Mouse (Mus musculus): ENCODE data around the gene Gm10358. TPM values are rescaled to one million over a fixed set of nuclear protein-coding genes. Genes with fewer than 3 reads are reported as not detected.
"Not testable (repeated sequence)": the region's sequence is repeated elsewhere in the genome, so short reads cannot be mapped to it uniquely, and the experiment has no call there.

The Gm10358 gene
- not detected in 2 replicates for polyA plus RNA-seq (2014; fragmentation: Nextera tagmentation; extraction: Ambion mirVana)

DNA sequence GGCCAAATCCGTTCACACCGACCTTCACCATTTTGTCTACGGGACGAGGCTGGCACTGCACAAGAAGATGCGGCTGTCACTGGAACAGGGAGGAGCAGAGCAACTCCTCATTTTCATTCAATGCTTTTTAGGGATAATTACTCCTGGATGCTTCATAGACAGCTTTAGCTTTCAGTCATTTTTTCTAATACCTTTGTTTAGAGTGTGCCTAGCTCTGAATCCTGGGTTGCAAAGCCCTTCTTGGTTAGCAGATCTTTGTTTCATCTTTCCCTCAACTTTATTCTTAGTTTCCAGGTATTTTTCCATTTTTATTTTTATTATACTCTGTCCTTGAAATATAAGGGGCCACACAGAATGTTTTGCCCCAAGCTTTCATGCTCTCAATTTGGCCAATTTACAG lies at the start of gene Gm10358:
Gene Gm10358 (minus strand): TSS at position 101 of the 400 bp plus-strand sequence.
- Histone ChIP-seq H3K36me3 (ENCODE audit: control insufficient read depth, insufficient read depth, low read length) (no peaks in the 10 kb centered on the region), H3K4me3 (ENCODE audit: low read depth, low read length) (no peak within 1 kb of the TSS), H3K9me3 (ENCODE audit: control insufficient read depth, low read length) (no peaks in the 10 kb centered on the region), H3K4me2 (no peak within 1 kb of the TSS), H3K9ac (ENCODE audit: low read depth, low read length) (no peak within 1 kb of the TSS), H3K4me1 (replicated peaks; ENCODE audit: control insufficient read depth, insufficient read depth, low read length) (no peaks in the 10 kb centered on the region), H3K27me3 (replicated peaks; ENCODE audit: control insufficient read depth, insufficient read depth, low read length) (no peaks in the 10 kb centered on the region), H3K27ac (ENCODE audit: low read depth, low read length) (no peak within 1 kb of the TSS)
- WGBS, result 91% methylated on average over 5 of the region's 5 CpGs
- DNase-seq (ENCODE audit: low spot score) (no peak), ATAC-seq (replicated peaks; ENCODE audit: low FRiP score) (no peak)

DNA sequence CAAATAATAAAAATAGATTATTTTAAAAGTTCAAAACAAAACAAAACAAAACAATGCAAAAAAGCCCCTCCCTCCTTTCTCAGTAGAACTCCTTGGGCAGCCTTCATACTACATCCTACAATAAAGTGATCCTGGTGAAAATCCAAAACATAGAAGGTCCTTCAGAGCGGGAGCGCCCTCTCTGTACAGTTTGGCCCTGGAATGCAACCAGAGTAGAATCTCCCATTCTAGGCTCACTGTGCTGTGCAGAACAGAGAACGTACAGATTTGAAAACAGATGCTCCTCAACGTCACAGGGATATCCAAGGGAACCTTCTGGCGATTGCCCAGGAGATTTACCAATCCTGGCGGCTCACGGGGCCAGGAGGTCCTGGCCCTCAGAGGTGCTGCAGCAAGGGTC lies 42.0 kb upstream of the Gm10358 start, which contains the start of gene Iqcm:
Gene Iqcm (plus strand): TSS at position 301 of the 400 bp plus-strand sequence.
- 86% methylated on average over 7 of the region's 7 CpGs for WGBS
- H3K27ac ChIP-seq (ENCODE audit: low read depth, low read length), result no peak within 1 kb of the TSS

DNA sequence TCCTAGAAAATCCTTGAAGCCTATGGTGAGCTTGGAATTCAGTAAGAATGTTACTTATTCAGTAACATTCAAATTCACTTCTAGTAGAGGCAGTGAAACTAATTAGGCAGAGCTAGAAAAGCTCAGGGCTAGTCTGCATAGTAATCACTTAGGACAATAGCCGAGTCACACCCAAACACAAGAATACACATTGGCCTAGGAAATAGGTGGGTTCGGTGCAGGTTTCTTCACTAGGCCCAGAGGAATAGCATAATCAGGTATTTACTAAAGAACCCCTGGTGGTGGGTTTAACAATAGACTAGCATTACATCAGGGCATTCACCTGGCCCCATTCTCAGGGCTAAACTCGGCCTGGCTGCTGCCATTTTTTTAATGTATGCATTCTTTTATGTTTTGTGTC lies 9.3 kb upstream of the Gm10358 start:
- H3K9me3 ChIP-seq (ENCODE audit: control insufficient read depth, low read length); H3K4me1 ChIP-seq (replicated peaks; ENCODE audit: control insufficient read depth, insufficient read depth, low read length); H3K36me3 ChIP-seq (ENCODE audit: control insufficient read depth, insufficient read depth, low read length); H3K9ac ChIP-seq (ENCODE audit: low read depth, low read length); H3K27me3 ChIP-seq (replicated peaks; ENCODE audit: control insufficient read depth, insufficient read depth, low read length); H3K4me3 ChIP-seq (ENCODE audit: low read depth, low read length); ATAC-seq (replicated peaks; ENCODE audit: low FRiP score); H3K27ac ChIP-seq (ENCODE audit: low read depth, low read length); H3K4me2 ChIP-seq; DNase-seq (ENCODE audit: low spot score): not testable (repeated sequence)
- 80% methylated on average over 3 of the region's 3 CpGs for WGBS

More for the DNA sequence above, 42.0 kb upstream of the Gm10358 start, which contains the start of gene Iqcm:
- Histone ChIP-seq H3K27me3 (replicated peaks; ENCODE audit: control insufficient read depth, insufficient read depth, low read length) (no peaks in the 10 kb centered on the region), H3K9me3 (ENCODE audit: control insufficient read depth, low read length) (no peaks in the 10 kb centered on the region), H3K36me3 (ENCODE audit: control insufficient read depth, insufficient read depth, low read length) (no peaks in the 10 kb centered on the region), H3K4me2 (no peak within 1 kb of the TSS), H3K4me3 (ENCODE audit: low read depth, low read length) (no peak within 1 kb of the TSS), H3K4me1 (replicated peaks; ENCODE audit: control insufficient read depth, insufficient read depth, low read length) (no peaks in the 10 kb centered on the region), H3K9ac (ENCODE audit: low read depth, low read length) (no peak within 1 kb of the TSS)
- ATAC-seq (replicated peaks; ENCODE audit: low FRiP score), result no peak
- no peak for DNase-seq (ENCODE audit: low spot score)

DNA sequence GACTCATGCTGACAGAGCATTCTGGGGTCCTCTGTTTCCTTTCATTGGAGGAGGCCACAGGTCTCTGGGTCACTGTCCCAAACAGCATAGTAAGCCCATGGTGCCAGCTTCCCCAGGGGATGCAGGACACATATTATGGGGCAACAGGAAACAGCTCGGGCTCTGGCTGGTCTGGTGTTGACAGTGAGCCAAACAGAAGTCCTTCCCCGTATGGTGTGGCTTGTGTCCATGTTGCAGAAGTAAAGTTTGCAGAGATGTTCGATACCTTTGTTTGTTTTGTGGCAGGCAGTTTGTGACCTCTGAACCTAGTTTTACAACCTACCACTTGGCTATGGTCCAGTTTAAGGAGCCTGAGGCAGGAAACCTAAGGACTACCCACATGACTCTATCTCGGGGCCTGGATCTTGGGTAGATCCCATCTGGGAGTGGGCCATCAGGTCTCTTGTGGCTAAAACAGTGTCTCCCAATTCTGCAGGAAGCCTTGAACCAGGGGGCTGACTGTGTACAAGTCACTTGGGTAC lies 21.6 kb downstream of the Gm10358 start:
- no peak overlapping the region for H3K4me2 ChIP-seq
- no peaks in the 10 kb centered on the region for H3K27me3 ChIP-seq (replicated peaks; ENCODE audit: control insufficient read depth, insufficient read depth, low read length)

DNA sequence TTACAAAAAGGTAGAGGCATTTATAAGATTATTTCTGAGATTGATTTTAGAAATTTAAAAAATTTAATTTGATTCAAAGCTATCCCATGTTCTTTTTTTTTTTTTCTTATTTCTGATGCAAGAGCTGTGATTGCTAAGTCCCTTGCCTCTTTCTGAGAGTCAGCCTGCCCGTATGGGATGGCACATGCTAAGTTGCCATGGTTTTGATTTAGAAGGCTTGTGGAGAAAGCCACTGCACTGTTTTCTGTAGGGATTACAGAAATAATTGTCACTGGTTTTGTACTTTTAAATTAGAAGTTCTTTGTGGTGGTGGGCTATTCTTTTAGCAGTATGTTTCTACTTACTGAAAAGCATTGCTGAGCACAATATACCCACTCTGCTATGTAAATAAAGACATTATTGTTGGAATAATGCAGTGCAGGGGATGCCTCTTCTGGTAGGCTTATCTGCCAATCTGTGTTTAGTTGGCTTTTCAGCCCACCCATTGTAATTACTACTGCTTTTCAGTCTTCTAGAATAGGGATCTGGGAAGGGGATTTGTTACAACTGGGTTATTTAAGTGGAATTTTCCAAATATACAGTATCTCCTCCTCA lies 30.8 kb downstream of the Gm10358 start:
- 68% methylated on average over 1 of the region's 1 CpGs for WGBS
- ATAC-seq (replicated peaks; ENCODE audit: low FRiP score), result no peak
- no peaks in the 10 kb centered on the region for H3K27me3 ChIP-seq (replicated peaks; ENCODE audit: control insufficient read depth, insufficient read depth, low read length)
- H3K27ac ChIP-seq (ENCODE audit: low read depth, low read length), result no peak overlapping the region
- DNase-seq (ENCODE audit: low spot score), result no peak
- no peaks in the 10 kb centered on the region for H3K4me1 ChIP-seq (replicated peaks; ENCODE audit: control insufficient read depth, insufficient read depth, low read length)
- H3K9me3 ChIP-seq (ENCODE audit: control insufficient read depth, low read length), result no peaks in the 10 kb centered on the region
- H3K9ac ChIP-seq (ENCODE audit: low read depth, low read length), result no peak overlapping the region
- H3K4me3 ChIP-seq (ENCODE audit: low read depth, low read length), result no peak overlapping the region
- H3K36me3 ChIP-seq (ENCODE audit: control insufficient read depth, insufficient read depth, low read length), result no peaks in the 10 kb centered on the region
- no peak overlapping the region for H3K4me2 ChIP-seq

More for the DNA sequence above, 21.6 kb downstream of the Gm10358 start:
- Histone ChIP-seq H3K36me3 (ENCODE audit: control insufficient read depth, insufficient read depth, low read length) (no peaks in the 10 kb centered on the region), H3K4me3 (ENCODE audit: low read depth, low read length) (no peak overlapping the region), H3K9me3 (ENCODE audit: control insufficient read depth, low read length) (peaks cover 4% of the 10 kb centered on the region; the same call in 1 of the 2 replicates), H3K9ac (ENCODE audit: low read depth, low read length) (no peak overlapping the region), H3K27ac (ENCODE audit: low read depth, low read length) (no peak overlapping the region), H3K4me1 (replicated peaks; ENCODE audit: control insufficient read depth, insufficient read depth, low read length) (no peaks in the 10 kb centered on the region)
- no peak for ATAC-seq (replicated peaks; ENCODE audit: low FRiP score)
- 67% methylated on average over 4 of the region's 4 CpGs for WGBS
- no peak for DNase-seq (ENCODE audit: low spot score)

DNA sequence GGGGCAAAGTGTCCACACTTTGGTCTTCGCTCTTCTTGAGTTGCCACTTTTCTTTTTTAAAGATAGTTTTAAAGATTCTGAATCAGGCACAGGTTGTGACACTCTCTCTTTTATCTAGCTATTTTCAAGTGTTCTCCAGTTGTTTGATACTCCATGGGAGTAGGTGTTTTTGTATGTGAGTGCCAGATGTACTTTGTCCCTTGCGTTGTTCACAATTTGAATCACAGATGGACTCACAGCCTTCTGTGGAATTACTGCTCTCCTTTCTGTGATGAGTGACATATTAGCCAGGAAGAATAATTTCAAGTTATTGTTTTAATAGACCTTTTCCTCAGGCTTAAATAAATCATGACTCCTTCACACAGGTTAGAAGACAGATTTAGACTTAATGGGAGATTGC lies 34.4 kb downstream of the Gm10358 start:
- Histone ChIP-seq H3K9me3 (ENCODE audit: control insufficient read depth, low read length) (no peaks in the 10 kb centered on the region), H3K4me3 (ENCODE audit: low read depth, low read length) (no peak overlapping the region), H3K4me1 (replicated peaks; ENCODE audit: control insufficient read depth, insufficient read depth, low read length) (no peaks in the 10 kb centered on the region), H3K9ac (ENCODE audit: low read depth, low read length) (no peak overlapping the region), H3K27ac (ENCODE audit: low read depth, low read length) (no peak overlapping the region), H3K4me2 (no peak overlapping the region), H3K36me3 (ENCODE audit: control insufficient read depth, insufficient read depth, low read length) (no peaks in the 10 kb centered on the region), H3K27me3 (replicated peaks; ENCODE audit: control insufficient read depth, insufficient read depth, low read length) (no peaks in the 10 kb centered on the region)
- ATAC-seq (replicated peaks; ENCODE audit: low FRiP score) (no peak), DNase-seq (ENCODE audit: low spot score) (no peak)
- 85% methylated on average over 2 of the region's 2 CpGs for WGBS

Other genes starting within 250 kb of the Gm10358 start
- gene Rasd2, start 192.6 kb downstream of the Gm10358 start, polyA plus RNA-seq (2014; fragmentation: Nextera tagmentation; extraction: Ambion mirVana), result 0.05 TPM in 1 of 2 replicates, not detected in the other
- gene Iqcm, start 42.1 kb upstream of the Gm10358 start, polyA plus RNA-seq (2014; fragmentation: Nextera tagmentation; extraction: Ambion mirVana), result not detected in 2 replicates